Mouse (Mus musculus) heart, embryonic 12.5 days (tissue): ENCODE measurements around the gene Neurl2. TPM values are rescaled to one million over a fixed set of nuclear protein-coding genes. Genes with fewer than 3 reads are reported as not detected.

ENCODE experiments used
- ATAC-seq: fragments of 200-750 bp; cut with Nextera tagmentation; 2 replicates; pipeline ENCODE4 v1.8.0; 2017; ENCODE audit warnings: moderate TSS enrichment, moderate library complexity; ENCODE audit not compliant: insufficient number of reproducible peaks, low FRiP score
- H3K27ac ChIP-seq: fragments of 300-500 bp; sonication (generic); 2 replicates; pipeline ENCODE4 v1.5.1; 2016; ENCODE audit warnings: mild to moderate bottlenecking, moderate library complexity; ENCODE audit not compliant: poor library complexity, severe bottlenecking
- H3K27me3 ChIP-seq: fragments of 300-500 bp; sonication (generic); replicated peaks from 2 replicates; pipeline ENCODE4 v1.6.1; 2016; ENCODE audit warnings: mild to moderate bottlenecking, moderate library complexity
- H3K36me3 ChIP-seq: fragments of 300-500 bp; sonication (generic); 2 replicates; pipeline ENCODE4 v1.6.1; 2016; ENCODE audit warnings: mild to moderate bottlenecking, moderate library complexity
- H3K4me1 ChIP-seq: fragments of 300-500 bp; sonication (generic); replicated peaks from 2 replicates; pipeline ENCODE4 v1.6.1; 2016; ENCODE audit warnings: mild to moderate bottlenecking
- H3K4me2 ChIP-seq: fragments of 300-500 bp; sonication (generic); 2 replicates; pipeline ENCODE4 v1.6.1; 2016; ENCODE audit warnings: mild to moderate bottlenecking, moderate library complexity
- H3K4me3 ChIP-seq: fragments of 300-500 bp; sonication (generic); 2 replicates; pipeline ENCODE4 v1.5.1; 2016; ENCODE audit warnings: mild to moderate bottlenecking
- H3K9ac ChIP-seq: fragments of 300-500 bp; sonication (generic); 2 replicates; pipeline ENCODE4 v1.6.1; 2016; ENCODE audit warnings: mild to moderate bottlenecking, moderate library complexity
- H3K9me3 ChIP-seq: fragments of 300-500 bp; sonication (generic); replicated peaks from 2 replicates; pipeline ENCODE4 v1.6.1; 2016; ENCODE audit warnings: mild to moderate bottlenecking, moderate library complexity
- WGBS: fragments of 180-500 bp; shearing (Covaris S2); methylation state at CpG from one replicate; pipeline ENCODE4 v1.1.7; 2016; 5-methylcytosine and 5-hydroxymethylcytosine counted together
- polyA plus RNA-seq: library from polyadenylated mRNA; unstranded; fragments of >200 nt; fragmentation: Nextera tagmentation; extraction: Ambion mirVana; gene quantifications from 2 replicates; pipeline ENCODE4 v1.2.1, GENCODE M21; 2016

Gene Neurl2
- polyA plus RNA-seq, 1 experiment from 2014 or later, result 45.0 TPM

- H3K9me3 ChIP-seq, result no peaks in the 10 kb centered on the region
- H3K27me3 ChIP-seq, result no peaks in the 10 kb centered on the region
- peaks cover 22% of the 10 kb centered on the region for H3K36me3 ChIP-seq
- H3K9ac ChIP-seq, result peak within 1 kb of the TSS; percentile 83
- peaks cover 29% of the 10 kb centered on the region for H3K4me1 ChIP-seq
- under 1% methylated on average over 87 of the region's 89 CpGs for WGBS
- H3K27ac ChIP-seq, result peak within 1 kb of the TSS; percentile 86
- peak; percentile 94 for ATAC-seq
- H3K4me3 ChIP-seq, result peak within 1 kb of the TSS; percentile 66
- H3K4me2 ChIP-seq, result peak within 1 kb of the TSS; percentile 78
Observed at GRCm38 (mm10) chr2:164785481-164786387, 47.5 kb downstream of the Neurl2 start, which contains the start of gene Snx21. TSS of gene Snx21 (plus strand) at chr2:164785823.

GRCm38 (mm10) chr2:164784869-164785420 lies 48.3 kb downstream of the Neurl2 start:
- ATAC-seq, result no peak
- WGBS, result 11% methylated on average over 7 of the region's 7 CpGs
- Histone ChIP-seq H3K9me3 (no peaks in the 10 kb centered on the region), H3K36me3 (peaks cover 14% of the 10 kb centered on the region), H3K4me2 (peak overlapping the region; percentile 78), H3K27me3 (no peaks in the 10 kb centered on the region), H3K27ac (peak overlapping the region; percentile 86), H3K9ac (peak overlapping the region; percentile 83), H3K4me1 (peaks cover 29% of the 10 kb centered on the region), H3K4me3 (peak overlapping the region; percentile 66)

GRCm38 (mm10) chr2:164783926-164784581 lies 49.2 kb downstream of the Neurl2 start:
- Histone ChIP-seq H3K4me1 (peaks cover 29% of the 10 kb centered on the region), H3K27me3 (no peaks in the 10 kb centered on the region), H3K36me3 (peaks cover 9% of the 10 kb centered on the region; the same call in 1 of the 2 replicates), H3K4me3 (no peak overlapping the region), H3K4me2 (no peak overlapping the region), H3K9ac (no peak overlapping the region), H3K27ac (no peak overlapping the region), H3K9me3 (no peaks in the 10 kb centered on the region)
- ATAC-seq, result no peak
- 74% methylated on average over 7 of the region's 7 CpGs for WGBS

GRCm38 (mm10) chr2:164781876-164782275 lies 51.4 kb downstream of the Neurl2 start:
- Histone ChIP-seq H3K27me3 (peaks cover 7% of the 10 kb centered on the region; the same call in 1 of the 2 replicates), H3K4me2 (no peak overlapping the region), H3K4me1 (peaks cover 11% of the 10 kb centered on the region), H3K9ac (no peak overlapping the region), H3K9me3 (no peaks in the 10 kb centered on the region; the same call in 1 of the 2 replicates), H3K36me3 (no peaks in the 10 kb centered on the region), H3K27ac (no peak overlapping the region), H3K4me3 (no peak overlapping the region)
- 55% methylated on average over 4 of the region's 4 CpGs for WGBS
- no peak for ATAC-seq

Other genes with a start within 250 kb of the Neurl2 start
- 0.29 and 0.32 TPM in 2 replicates for gene Wfdc6a, start 248.0 kb downstream of the Neurl2 start, polyA plus RNA-seq
- not detected in 2 replicates for gene Eppin, start 239.9 kb downstream of the Neurl2 start, polyA plus RNA-seq
- gene Wfdc6b, start 219.9 kb downstream of the Neurl2 start, polyA plus RNA-seq, result not detected in 2 replicates
- gene Wfdc8, start 219.8 kb downstream of the Neurl2 start, polyA plus RNA-seq, result not detected in 2 replicates
- gene Wfdc16, start 194.7 kb downstream of the Neurl2 start, polyA plus RNA-seq, result not detected in 2 replicates
- not detected in 2 replicates for gene Wfdc10, start 177.4 kb downstream of the Neurl2 start, polyA plus RNA-seq
- gene Wfdc9, start 176.9 kb downstream of the Neurl2 start, polyA plus RNA-seq, result not detected in 2 replicates
- not detected in 2 replicates for gene Wfdc11, start 159.4 kb downstream of the Neurl2 start, polyA plus RNA-seq
- not detected in 2 replicates for gene Wfdc13, start 148.3 kb downstream of the Neurl2 start, polyA plus RNA-seq
- gene Spint4, start 135.0 kb downstream of the Neurl2 start, polyA plus RNA-seq, result 0.35 TPM in 1 of 2 replicates, not detected in the other
- gene Spint5, start 118.2 kb downstream of the Neurl2 start, polyA plus RNA-seq, result not detected in 2 replicates
- 0.32 and 0.71 TPM in 2 replicates for gene Wfdc3, start 87.5 kb downstream of the Neurl2 start, polyA plus RNA-seq
- 62.9 and 71.0 TPM in 2 replicates for gene Dnttip1, start 87.5 kb downstream of the Neurl2 start, polyA plus RNA-seq
- 455 and 459 TPM in 2 replicates for gene Ube2c, start 63.6 kb downstream of the Neurl2 start, polyA plus RNA-seq
- 0.36 and 1.6 TPM in 2 replicates for gene Tnnc2, start 53.5 kb downstream of the Neurl2 start, polyA plus RNA-seq
- gene Snx21, start 47.6 kb downstream of the Neurl2 start, polyA plus RNA-seq, result 30.8 and 31.7 TPM in 2 replicates
- gene Acot8, start 28.6 kb downstream of the Neurl2 start, polyA plus RNA-seq, result 14.9 and 16.1 TPM in 2 replicates
- 5.4 and 6.7 TPM in 2 replicates for gene Zswim3, start 28.4 kb downstream of the Neurl2 start, polyA plus RNA-seq
- 9.8 and 10.1 TPM in 2 replicates for gene Zswim1, start 10.8 kb downstream of the Neurl2 start, polyA plus RNA-seq
- not detected in 2 replicates for gene Spata25, start 4.9 kb downstream of the Neurl2 start, polyA plus RNA-seq
- 169 and 175 TPM in 2 replicates for gene Ctsa, start 583 bp downstream of the Neurl2 start, polyA plus RNA-seq
- 9.7 and 9.9 TPM in 2 replicates for gene Pltp, start 24.3 kb upstream of the Neurl2 start, polyA plus RNA-seq
- 52.1 and 53.1 TPM in 2 replicates for gene Pcif1, start 45.8 kb upstream of the Neurl2 start, polyA plus RNA-seq
- gene Zfp335, start 78.3 kb upstream of the Neurl2 start, polyA plus RNA-seq, result 11.4 and 12.2 TPM in 2 replicates
- 0.42 TPM in 2 replicates for gene Mmp9, start 107.3 kb upstream of the Neurl2 start, polyA plus RNA-seq
- 0.82 and 1.3 TPM in 2 replicates for gene Slc12a5, start 127.3 kb upstream of the Neurl2 start, polyA plus RNA-seq
- 50.6 and 55.8 TPM in 2 replicates for gene Ncoa5, start 201.4 kb upstream of the Neurl2 start, polyA plus RNA-seq
- 7.2 and 7.7 TPM in 2 replicates for gene Cd40, start 222.2 kb upstream of the Neurl2 start, polyA plus RNA-seq